Mouse (Mus musculus): ENCODE data around the gene Skint9. TPM values are rescaled to one million over a fixed set of nuclear protein-coding genes. Genes with fewer than 3 reads are reported as not detected.
"Not testable (repeated sequence)": the region's sequence is repeated elsewhere in the genome, so short reads cannot be mapped to it uniquely, and the experiment has no call there.

Skint9 gene
- total RNA-seq (2021): not detected
- long read RNA-seq, experiment 1, partial matches to known transcripts: 0 of 1 reads
- long read RNA-seq, experiment 1, other reads (novel, unspliced or antisense): 1 of 1 reads
- long read RNA-seq, experiment 2: 0 reads

DNA sequence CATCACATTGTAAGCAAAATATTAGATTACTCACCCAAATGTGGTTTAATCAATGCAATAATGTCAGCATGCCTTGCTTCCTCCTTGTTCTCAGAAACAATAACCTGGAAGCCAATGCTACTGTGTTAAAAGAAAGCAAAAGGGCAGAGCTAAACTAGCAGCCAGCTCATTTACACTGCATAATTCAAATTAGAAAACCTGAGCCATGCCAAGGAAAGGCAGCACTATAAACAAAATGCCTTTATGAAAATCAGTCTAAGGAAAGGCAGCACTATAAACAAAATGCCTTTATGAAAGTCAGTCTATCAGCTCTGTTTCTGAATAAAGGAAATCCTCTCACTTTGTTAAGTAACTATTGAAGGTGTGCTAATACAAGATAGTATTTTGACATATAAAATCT, at the start of gene Skint9:
Gene Skint9 (minus strand): TSS at position 101 of the 400 bp plus-strand sequence.
- no peak for DNase-seq

DNA sequence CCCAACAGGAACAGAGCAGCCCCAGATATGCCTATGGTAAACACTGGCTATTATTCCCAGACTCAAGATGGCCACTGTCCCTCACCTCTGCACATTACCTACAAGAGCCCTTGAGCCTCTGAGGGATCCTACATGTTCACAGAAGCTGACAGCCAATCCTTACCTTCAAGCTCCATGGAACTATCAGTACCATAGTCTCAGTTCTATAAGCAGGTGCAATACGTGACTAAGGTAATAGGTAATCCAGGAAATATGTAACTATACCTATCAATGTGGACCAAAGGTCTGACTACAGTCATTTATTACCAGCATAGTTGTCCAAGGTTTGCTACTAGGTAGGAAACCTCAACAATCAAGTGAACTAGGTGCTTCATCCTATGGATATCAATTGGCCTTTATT, 1.1 kb downstream of the Skint9 start:
- no peak for DNase-seq

GRCm38 (mm10) chr4:112432223-112432622, 1.6 kb downstream of the Skint9 start:
- DNase-seq: no peak

DNA sequence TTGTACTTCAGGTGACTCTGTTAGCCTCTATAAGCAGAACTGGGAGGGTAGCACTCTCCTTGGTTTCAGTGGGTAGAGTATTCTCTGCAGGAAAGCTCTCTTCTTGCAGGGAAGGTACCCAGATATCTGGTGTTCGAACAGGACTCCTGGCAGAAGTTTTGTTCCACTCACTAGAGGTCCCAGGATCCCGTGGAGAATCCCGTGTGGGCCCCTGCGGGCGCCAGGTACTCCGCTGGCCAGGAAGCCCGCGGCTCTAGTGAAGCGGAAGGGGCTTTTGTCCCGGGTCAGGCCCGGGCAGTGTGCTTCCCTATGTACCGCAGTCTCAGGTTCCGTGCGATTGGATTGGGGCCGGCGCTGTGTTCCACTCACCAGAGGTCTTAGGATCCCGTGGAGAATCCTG, 84.7 kb downstream of the Skint9 start:
- not testable (repeated sequence) for DNase-seq

Other genes with a start within 250 kb of the Skint9 start
- gene Skint3, start 201.7 kb downstream of the Skint9 start, total RNA-seq (2021): not detected
- not detected for gene Skint2, start 123.2 kb upstream of the Skint9 start, total RNA-seq (2021)

All from gastrocnemius, postnatal 25 days (tissue).